Mouse (Mus musculus) testis, adult 2 months (tissue): Measurements from ENCODE around the gene Pcbp1.

Experiments used
- CTCF ChIP-seq: fragments of 200-500 bp; IDR thresholded peaks from 2 replicates; pipeline ENCODE4 v1.5.1; 2012; ENCODE audit warnings: low read depth, mild to moderate bottlenecking, inconsistent platforms, low read length, moderate library complexity; ENCODE audit not compliant: control insufficient read depth, insufficient read depth, insufficient replicate concordance
- POLR2A ChIP-seq: fragments of 200-500 bp; IDR thresholded peaks from 2 replicates; pipeline ENCODE4 v1.6.1; 2012; ENCODE audit warnings: low read depth, mild to moderate bottlenecking, inconsistent platforms, low read length, moderate library complexity; ENCODE audit not compliant: control insufficient read depth

GRCm38 (mm10) chr6:86541650-86542049 lies 15.5 kb upstream of the Pcbp1 start:
- no peak for TF ChIP-seq CTCF
- no peak for TF ChIP-seq POLR2A
